Mouse (Mus musculus): ENCODE results near the gene Vwf. TPM values are rescaled to one million over a fixed set of nuclear protein-coding genes. Genes with fewer than 3 reads are reported as not detected.

Vwf gene
- polyA plus RNA-seq (2012; rRNA removed; ENCODE audit: low replicate concordance): 70.0 and 155 TPM in 2 replicates

DNA sequence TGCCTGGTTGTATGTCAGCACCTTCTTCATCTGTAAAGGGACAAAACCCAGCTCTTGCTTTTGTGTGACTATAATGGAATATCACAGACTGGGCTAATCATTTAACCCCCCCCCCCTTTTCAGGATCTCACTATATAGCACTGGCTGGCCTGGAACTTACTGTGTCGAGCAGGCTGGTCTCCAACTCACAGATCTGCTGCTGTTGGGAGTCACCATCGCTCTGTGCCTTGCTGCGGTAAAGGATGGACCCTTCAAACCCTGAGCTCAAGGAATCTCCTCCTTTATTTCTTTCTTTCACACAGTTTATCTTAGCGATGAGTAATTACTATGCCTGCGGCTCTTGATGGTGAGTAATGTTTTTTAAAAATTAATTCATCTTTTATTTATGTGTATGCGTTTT lies at the start of gene Vwf:
Vwf (plus strand) TSS at position 301 of the 400 bp plus-strand sequence.

DNA sequence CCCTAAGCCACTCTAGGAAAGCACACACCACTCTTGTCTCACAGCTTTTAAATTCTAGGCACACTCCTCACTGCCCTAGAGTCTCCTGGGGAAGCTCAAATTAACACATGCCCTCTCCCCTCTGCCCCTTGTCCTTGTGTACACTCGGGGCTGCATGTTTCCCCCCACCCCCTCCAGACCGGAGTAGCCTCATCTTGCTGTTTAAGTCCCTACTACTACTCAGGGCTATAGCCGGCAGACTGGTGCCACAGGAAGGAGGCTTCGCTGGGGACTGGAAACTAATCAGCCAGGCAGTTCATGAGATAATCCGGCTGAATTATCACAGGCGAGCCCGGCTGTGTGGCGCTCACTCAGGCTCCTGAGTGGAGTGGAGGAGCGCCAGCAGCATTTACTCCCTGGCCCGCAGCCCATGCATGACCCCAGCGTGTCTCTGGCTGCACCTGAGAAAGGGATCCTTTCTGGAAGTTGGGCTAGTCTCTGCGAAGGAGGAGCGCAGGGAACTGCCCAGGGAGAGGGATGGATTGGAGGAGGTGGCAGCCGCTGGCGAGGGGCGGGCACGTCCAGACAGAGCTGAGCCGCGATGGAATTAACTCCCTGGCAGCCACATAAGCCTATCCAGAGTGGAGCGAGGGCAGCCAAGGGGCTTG lies 143.6 kb downstream of the Vwf start, which contains the start of gene Ano2:
Ano2 (plus strand) TSS at position 363 of the 647 bp plus-strand sequence.

Other genes with a start within 250 kb of the Vwf start
- 118 and 131 TPM in 2 replicates for gene Ltbr, start 232.9 kb upstream of the Vwf start, polyA plus RNA-seq (2012; rRNA removed; ENCODE audit: low replicate concordance)
- 1.2 and 5.0 TPM in 2 replicates for gene Scnn1a, start 226.1 kb upstream of the Vwf start, polyA plus RNA-seq (2012; rRNA removed; ENCODE audit: low replicate concordance)
- gene Tnfrsf1a, start 197.4 kb upstream of the Vwf start, polyA plus RNA-seq (2012; rRNA removed; ENCODE audit: low replicate concordance): 249 and 252 TPM in 2 replicates
- gene Plekhg6, start 166.0 kb upstream of the Vwf start, polyA plus RNA-seq (2012; rRNA removed; ENCODE audit: low replicate concordance): 1.4 and 1.5 TPM in 2 replicates
- gene Cd9, start 52.0 kb upstream of the Vwf start, polyA plus RNA-seq (2012; rRNA removed; ENCODE audit: low replicate concordance): 111 and 241 TPM in 2 replicates
- 0.49 TPM in 1 of 2 replicates, not detected in the other for gene Ano2, start 143.6 kb downstream of the Vwf start, polyA plus RNA-seq (2012; rRNA removed; ENCODE audit: low replicate concordance)

Measured in subcutaneous adipose tissue, adult 2 months (tissue).